Mouse (Mus musculus) hindbrain, embryonic 14.5 days (tissue): ENCODE measurements at regions not wholly inside any gene's neighbourhood (a gene's known extent, or its start where the extent isn't known, plus 50 kb on each side); places are given as distances from the start of the nearest gene placed in this dataset.

Experiments used
- ATAC-seq: fragments of 200-750 bp; cut with Nextera tagmentation; 2 replicates; pipeline ENCODE4 v1.8.0; 2017; ENCODE audit warnings: moderate number of reproducible peaks, mild to moderate bottlenecking, moderate TSS enrichment, moderate library complexity; ENCODE audit not compliant: low FRiP score
- DNase-seq: peaks from one replicate; pipeline ENCODE4 v3.0.0-alpha.2; 2015; ENCODE audit warnings: low spot score
- H3K27ac ChIP-seq: fragments of 300-500 bp; sonication (generic); 2 replicates; pipeline ENCODE4 v1.5.1; 2014; ENCODE audit warnings: mild to moderate bottlenecking, moderate library complexity
- H3K27me3 ChIP-seq: fragments of 300-500 bp; sonication (generic); 2 replicates; pipeline ENCODE4 v1.6.1; 2014; ENCODE audit warnings: mild to moderate bottlenecking, low read length, mixed read lengths; ENCODE audit not compliant: control insufficient read depth, insufficient read depth
- H3K36me3 ChIP-seq: fragments of 300-500 bp; sonication (generic); replicated peaks from 2 replicates; pipeline ENCODE4 v1.6.1; 2014; ENCODE audit not compliant: control insufficient read depth, insufficient read depth
- H3K4me1 ChIP-seq: fragments of 300-500 bp; sonication (generic); replicated peaks from 2 replicates; pipeline ENCODE4 v1.6.1; 2014; ENCODE audit warnings: antibody characterized with exemption, low read length, mixed read lengths; ENCODE audit not compliant: control insufficient read depth, insufficient read depth
- H3K4me2 ChIP-seq: fragments of 300-500 bp; sonication (generic); replicated peaks from 2 replicates; pipeline ENCODE4 v1.6.1; 2014; ENCODE audit warnings: mild to moderate bottlenecking, moderate library complexity
- H3K4me3 ChIP-seq: fragments of 300-500 bp; sonication (generic); replicated peaks from 2 replicates; pipeline ENCODE4 v1.5.1; 2014; ENCODE audit warnings: mild to moderate bottlenecking, low read length
- H3K9ac ChIP-seq: fragments of 300-500 bp; sonication (generic); 2 replicates; pipeline ENCODE4 v1.6.1; 2014
- H3K9me3 ChIP-seq: fragments of 300-500 bp; sonication (generic); 2 replicates; pipeline ENCODE4 v1.6.1; 2016; ENCODE audit warnings: low read length; ENCODE audit not compliant: control insufficient read depth
- WGBS: fragments of 180-500 bp; shearing (Covaris S2); extraction: QIAGEN DNeasy Blood & Tissue Kit; methylation state at CpG from one replicate; pipeline ENCODE4 v1.1.7; 2014; 5-methylcytosine and 5-hydroxymethylcytosine counted together

- WGBS = 88% methylated on average over 5 of the region's 5 CpGs
- DNase-seq (no peak), ATAC-seq (no peak)
- Histone ChIP-seq H3K27ac (no peak overlapping the region), H3K4me1 (no peaks in the 10 kb centered on the region), H3K9me3 (0 out of 2 replicates have a peak, but pooled peaks cover 5% of the 10 kb centered on the region), H3K4me2 (no peak overlapping the region), H3K9ac (no peak overlapping the region), H3K27me3 (no peaks in the 10 kb centered on the region), H3K36me3 (no peaks in the 10 kb centered on the region), H3K4me3 (no peak overlapping the region)
Measured at GRCm38 (mm10) chr15:96817626-96818025, 118.1 kb upstream of the Slc38a2 start.

- 76% methylated on average over 5 of the region's 5 CpGs for WGBS
- Histone ChIP-seq H3K9me3 (peaks cover 10% of the 10 kb centered on the region; the same call in 1 of the 2 replicates), H3K9ac (no peak overlapping the region), H3K4me2 (no peak overlapping the region), H3K27me3 (no peaks in the 10 kb centered on the region), H3K27ac (no peak overlapping the region), H3K4me1 (no peaks in the 10 kb centered on the region), H3K36me3 (no peaks in the 10 kb centered on the region), H3K4me3 (no peak overlapping the region)
- DNase-seq = no peak
- ATAC-seq = no peak
Measured at GRCm38 (mm10) chr15:96816997-96817570, 117.6 kb upstream of the Slc38a2 start.

- 82% methylated on average over 2 of the region's 2 CpGs for WGBS
- no peak for DNase-seq
- peaks cover 16% of the 10 kb centered on the region; the same call in 1 of the 2 replicates for H3K9me3 ChIP-seq
- no peaks in the 10 kb centered on the region for H3K4me1 ChIP-seq
- H3K4me3 ChIP-seq = no peak overlapping the region
- no peaks in the 10 kb centered on the region for H3K36me3 ChIP-seq
- no peaks in the 10 kb centered on the region for H3K27me3 ChIP-seq
- H3K4me2 ChIP-seq = no peak overlapping the region
- H3K9ac ChIP-seq = no peak overlapping the region
- no peak overlapping the region for H3K27ac ChIP-seq
- no peak for ATAC-seq
Measured at GRCm38 (mm10) chr15:96813472-96813871, 113.9 kb upstream of the Slc38a2 start.

GRCm38 (mm10) chr15:96802729-96803053 is 103.2 kb upstream of the Slc38a2 start:
- 88% methylated on average over 1 of the region's 1 CpGs for WGBS
- no peak overlapping the region for H3K27ac ChIP-seq
- no peak overlapping the region for H3K9ac ChIP-seq
- H3K36me3 ChIP-seq = no peaks in the 10 kb centered on the region
- DNase-seq = no peak
- H3K27me3 ChIP-seq = no peaks in the 10 kb centered on the region
- H3K4me2 ChIP-seq = no peak overlapping the region
- H3K4me3 ChIP-seq = no peak overlapping the region
- H3K4me1 ChIP-seq = no peaks in the 10 kb centered on the region
- H3K9me3 ChIP-seq = no peaks in the 10 kb centered on the region
- ATAC-seq = no peak

GRCm38 (mm10) chr15:96802034-96802728 is 102.7 kb upstream of the Slc38a2 start:
- ATAC-seq (no peak), DNase-seq (no peak)
- Histone ChIP-seq H3K9me3 (no peaks in the 10 kb centered on the region), H3K4me3 (no peak overlapping the region), H3K9ac (no peak overlapping the region), H3K4me1 (no peaks in the 10 kb centered on the region), H3K27ac (no peak overlapping the region), H3K27me3 (no peaks in the 10 kb centered on the region), H3K4me2 (no peak overlapping the region), H3K36me3 (no peaks in the 10 kb centered on the region)
- WGBS = 85% methylated on average over 9 of the region's 9 CpGs

GRCm38 (mm10) chr15:96799228-96799627 is 99.7 kb upstream of the Slc38a2 start:
- Histone ChIP-seq H3K4me2 (no peak overlapping the region), H3K4me3 (no peak overlapping the region), H3K9me3 (no peaks in the 10 kb centered on the region), H3K27me3 (no peaks in the 10 kb centered on the region), H3K27ac (no peak overlapping the region), H3K4me1 (no peaks in the 10 kb centered on the region), H3K9ac (no peak overlapping the region), H3K36me3 (no peaks in the 10 kb centered on the region)
- no peak for ATAC-seq
- WGBS = 71% methylated on average over 12 of the region's 12 CpGs
- no peak for DNase-seq

- no peaks in the 10 kb centered on the region for H3K4me1 ChIP-seq
- whole genome bisulfite sequencing = 67% methylated on average over 4 of the region's 4 CpGs
- no peak overlapping the region for H3K4me2 ChIP-seq
- H3K9ac ChIP-seq = no peak overlapping the region
- no peak overlapping the region for H3K27ac ChIP-seq
- no peak for ATAC-seq
- no peaks in the 10 kb centered on the region for H3K36me3 ChIP-seq
- peak; percentile 58 for DNase-seq
- no peaks in the 10 kb centered on the region for H3K9me3 ChIP-seq
- no peak overlapping the region for H3K4me3 ChIP-seq
- no peaks in the 10 kb centered on the region for H3K27me3 ChIP-seq
Measured at GRCm38 (mm10) chr15:96797615-96798270, 98.2 kb upstream of the Slc38a2 start.

- Histone ChIP-seq H3K36me3 (no peaks in the 10 kb centered on the region), H3K4me2 (no peak overlapping the region), H3K27ac (no peak overlapping the region), H3K4me3 (no peak overlapping the region), H3K9ac (no peak overlapping the region), H3K27me3 (no peaks in the 10 kb centered on the region), H3K9me3 (no peaks in the 10 kb centered on the region), H3K4me1 (no peaks in the 10 kb centered on the region)
- DNase-seq (no peak), ATAC-seq (no peak)
- WGBS = 95% methylated on average over 6 of the region's 6 CpGs
Measured at GRCm38 (mm10) chr15:96794177-96794719, 94.7 kb upstream of the Slc38a2 start.

GRCm38 (mm10) chr15:96793251-96793650 is 93.7 kb upstream of the Slc38a2 start:
- 95% methylated on average over 15 of the region's 15 CpGs for WGBS
- no peaks in the 10 kb centered on the region for H3K4me1 ChIP-seq

More at GRCm38 (mm10) chr15:96793251-96793650, 93.7 kb upstream of the Slc38a2 start:
- H3K9ac ChIP-seq = no peak overlapping the region
- H3K4me3 ChIP-seq = no peak overlapping the region
- H3K4me2 ChIP-seq = no peak overlapping the region
- DNase-seq = no peak
- H3K27me3 ChIP-seq = no peaks in the 10 kb centered on the region
- no peaks in the 10 kb centered on the region for H3K36me3 ChIP-seq
- H3K9me3 ChIP-seq = no peaks in the 10 kb centered on the region
- ATAC-seq = no peak
- H3K27ac ChIP-seq = no peak overlapping the region
